Mouse (Mus musculus) erythroblast, embryonic 14.5 days (primary cell): Measurements from ENCODE around the gene Col25a1. TPM values are rescaled to one million over a fixed set of nuclear protein-coding genes. Genes with fewer than 3 reads are reported as not detected.

ENCODE experiments used
- H3K27me3 ChIP-seq: 2 replicates; pipeline ENCODE4 v1.6.1; 2012; ENCODE audit warnings: inconsistent platforms; ENCODE audit not compliant: control insufficient read depth
- H3K36me3 ChIP-seq: 2 replicates; pipeline ENCODE4 v1.6.1; 2012; ENCODE audit warnings: mild to moderate bottlenecking, inconsistent platforms; ENCODE audit not compliant: control insufficient read depth
- H3K4me1 ChIP-seq: 2 replicates; pipeline ENCODE4 v1.6.1; 2012; ENCODE audit warnings: inconsistent platforms; ENCODE audit not compliant: control insufficient read depth
- H3K4me3 ChIP-seq: replicated peaks from 2 replicates; pipeline ENCODE3; 2012; ENCODE audit warnings: moderate library complexity, mild to moderate bottlenecking, inconsistent platforms
- H3K9me3 ChIP-seq: 2 replicates; pipeline ENCODE4 v1.6.1; 2012; ENCODE audit warnings: low read length, inconsistent platforms, mixed read lengths; ENCODE audit not compliant: control insufficient read depth
- GATA1 ChIP-seq: IDR thresholded peaks from 2 replicates; pipeline ENCODE4 v1.6.1; 2012; ENCODE audit warnings: low read length, inconsistent platforms, mixed read lengths
- TAL1 ChIP-seq: IDR thresholded peaks from 3 replicates; pipeline ENCODE4 v1.6.1; 2012; ENCODE audit warnings: low read length, inconsistent platforms, mixed read lengths
- polyA plus RNA-seq: library from polyadenylated mRNA; stranded (reverse); fragments of >175 nt; gene quantifications from 2 replicates; pipeline ENCODE4 v1.2.3, GENCODE M21; 2012

Gene Col25a1
- 0.01 TPM in 1 of 2 replicates, not detected in the other for polyA plus RNA-seq

DNA sequence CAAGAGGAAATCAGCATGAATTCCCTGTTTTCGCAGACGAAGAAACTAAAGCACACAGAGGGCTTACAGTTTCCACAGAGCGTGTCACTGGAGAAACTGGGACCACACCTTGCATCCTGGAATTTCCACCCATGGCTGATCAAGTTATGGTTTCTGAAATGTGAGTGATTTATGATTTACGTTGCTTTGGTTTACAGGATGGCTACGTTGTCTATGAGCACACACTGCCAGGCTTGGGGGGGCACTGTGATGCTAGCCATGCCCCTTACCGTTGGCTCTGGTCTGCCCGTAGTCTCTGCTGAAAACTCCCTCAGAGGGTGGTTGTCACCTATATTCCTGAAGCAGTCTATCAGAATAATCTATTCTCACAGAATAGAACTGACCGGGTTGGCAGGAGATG lies at the start of gene Col25a1:
Gene Col25a1, plus strand, starts transcription at position 301 of the 400 bp plus-strand sequence.
- Histone ChIP-seq H3K4me3 (no peak within 1 kb of the TSS), H3K27me3 (no peaks in the 10 kb centered on the region), H3K36me3 (no peaks in the 10 kb centered on the region), H3K9me3 (no peaks in the 10 kb centered on the region), H3K4me1 (no peaks in the 10 kb centered on the region)
- no peak for TF ChIP-seq GATA1
- TF ChIP-seq TAL1 = no peak

DNA sequence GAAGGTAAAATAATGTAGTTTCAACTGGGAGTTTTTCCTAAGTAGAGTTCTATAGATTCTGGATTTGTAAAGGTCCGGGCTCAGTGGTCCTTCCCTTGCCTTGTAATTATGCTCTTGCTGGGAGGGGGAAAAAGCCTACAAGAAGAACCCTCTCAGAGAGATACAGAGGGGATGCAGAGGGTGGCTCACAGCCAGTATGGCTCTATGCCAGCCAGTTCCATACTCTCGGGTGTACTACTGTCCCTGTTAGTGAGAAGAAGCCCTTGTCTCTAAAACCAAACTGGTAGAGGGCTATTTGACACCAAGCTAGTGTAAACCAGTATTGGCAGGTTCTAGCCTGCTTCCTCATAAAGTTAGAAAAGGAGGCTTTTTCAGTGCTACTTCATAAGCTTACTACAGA lies 48.0 kb upstream of the Col25a1 start:
- H3K27me3 ChIP-seq = no peaks in the 10 kb centered on the region
- no peaks in the 10 kb centered on the region for H3K4me1 ChIP-seq
- H3K36me3 ChIP-seq = no peaks in the 10 kb centered on the region
- H3K9me3 ChIP-seq = no peaks in the 10 kb centered on the region
- TF ChIP-seq GATA1 = no peak
- TF ChIP-seq TAL1 = no peak
- no peak overlapping the region for H3K4me3 ChIP-seq

DNA sequence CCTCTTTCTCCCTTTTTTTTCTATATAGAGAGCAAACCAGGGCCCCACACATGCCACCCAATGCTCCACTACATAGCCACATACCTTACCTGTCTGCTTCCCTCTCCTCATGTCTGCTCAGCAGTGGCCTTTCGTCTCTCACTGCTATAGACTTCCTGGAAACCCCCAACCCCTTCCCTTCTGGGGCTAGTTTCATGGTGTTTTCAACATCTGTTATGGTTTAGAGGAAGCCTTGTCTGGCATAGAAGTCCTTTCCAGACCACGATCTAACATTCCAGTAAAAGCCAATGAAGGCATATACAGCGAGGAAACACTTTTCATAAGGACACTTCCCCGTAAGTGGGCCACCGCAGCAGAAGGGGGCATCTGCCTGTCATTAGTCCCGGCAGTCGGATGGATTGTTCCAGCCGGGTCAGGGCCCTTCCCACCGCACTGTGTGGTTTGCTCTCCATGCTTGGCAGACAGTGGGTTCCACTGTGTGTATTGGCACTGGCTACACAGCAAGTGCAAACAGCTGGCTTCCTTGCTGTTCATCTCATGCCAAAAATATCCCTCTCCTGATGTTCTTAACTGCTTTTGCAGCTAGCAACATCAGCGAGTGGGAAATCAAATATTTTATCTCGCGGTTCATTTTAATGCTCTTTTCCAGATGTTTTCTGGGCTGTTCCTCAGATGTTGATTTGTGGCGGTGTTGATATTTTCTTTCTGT lies 44.8 kb upstream of the Col25a1 start:
- TF ChIP-seq GATA1 = no peak
- TF ChIP-seq TAL1 = no peak
- 0 out of 2 replicates have a peak, but pooled peaks cover 2% of the 10 kb centered on the region for H3K27me3 ChIP-seq
- H3K9me3 ChIP-seq = no peaks in the 10 kb centered on the region
- H3K4me1 ChIP-seq = no peaks in the 10 kb centered on the region
- no peaks in the 10 kb centered on the region for H3K36me3 ChIP-seq
- H3K4me3 ChIP-seq = no peak overlapping the region

DNA sequence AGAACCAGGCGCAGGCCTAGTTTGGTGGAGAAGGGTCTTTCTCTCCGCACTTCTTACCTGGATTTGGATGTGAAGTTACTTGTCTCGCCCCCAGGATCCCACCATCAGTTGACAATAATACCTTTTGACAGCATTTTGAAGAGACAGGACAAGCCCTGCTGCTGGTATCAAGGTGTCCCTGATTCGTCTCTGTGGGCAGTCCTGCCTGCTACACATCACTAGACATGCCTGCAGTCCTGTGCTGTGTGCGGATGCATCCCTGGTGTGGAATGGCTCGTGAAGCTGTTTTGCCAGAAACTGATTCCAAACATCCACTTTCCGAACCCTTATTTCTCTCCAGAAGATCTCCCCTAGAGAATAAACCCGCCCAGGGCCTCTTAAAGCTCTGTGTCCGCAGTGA lies 43.8 kb upstream of the Col25a1 start:
- H3K4me1 ChIP-seq = no peaks in the 10 kb centered on the region
- H3K9me3 ChIP-seq = no peaks in the 10 kb centered on the region
- 0 out of 2 replicates have a peak, but pooled peaks cover 2% of the 10 kb centered on the region for H3K27me3 ChIP-seq
- TF ChIP-seq TAL1 (no peak), GATA1 (no peak)
- H3K36me3 ChIP-seq = no peaks in the 10 kb centered on the region
- H3K4me3 ChIP-seq = no peak overlapping the region

DNA sequence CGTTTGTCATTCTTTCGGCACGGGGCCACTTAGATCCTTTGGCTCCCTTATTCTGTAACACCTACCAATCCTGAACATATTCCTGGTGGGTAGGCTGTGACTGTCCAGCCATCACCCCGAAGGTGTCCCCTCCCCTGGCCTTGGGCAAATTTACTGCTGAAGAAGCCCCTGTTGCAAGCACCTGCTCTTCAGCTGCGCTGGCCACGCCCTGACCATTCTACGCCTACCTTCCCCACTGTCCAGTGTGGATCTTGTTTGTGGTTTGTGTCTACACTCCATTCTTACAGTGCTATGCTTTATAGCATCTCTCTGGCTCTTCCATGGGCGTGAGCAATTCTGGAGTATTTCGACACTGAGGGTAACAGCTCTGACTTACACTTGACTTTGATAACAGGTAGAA lies 42.6 kb upstream of the Col25a1 start:
- Histone ChIP-seq H3K9me3 (no peaks in the 10 kb centered on the region), H3K4me3 (no peak overlapping the region), H3K36me3 (no peaks in the 10 kb centered on the region), H3K4me1 (no peaks in the 10 kb centered on the region), H3K27me3 (0 out of 2 replicates have a peak, but pooled peaks cover 2% of the 10 kb centered on the region)
- TF ChIP-seq TAL1 (no peak), GATA1 (no peak)

DNA sequence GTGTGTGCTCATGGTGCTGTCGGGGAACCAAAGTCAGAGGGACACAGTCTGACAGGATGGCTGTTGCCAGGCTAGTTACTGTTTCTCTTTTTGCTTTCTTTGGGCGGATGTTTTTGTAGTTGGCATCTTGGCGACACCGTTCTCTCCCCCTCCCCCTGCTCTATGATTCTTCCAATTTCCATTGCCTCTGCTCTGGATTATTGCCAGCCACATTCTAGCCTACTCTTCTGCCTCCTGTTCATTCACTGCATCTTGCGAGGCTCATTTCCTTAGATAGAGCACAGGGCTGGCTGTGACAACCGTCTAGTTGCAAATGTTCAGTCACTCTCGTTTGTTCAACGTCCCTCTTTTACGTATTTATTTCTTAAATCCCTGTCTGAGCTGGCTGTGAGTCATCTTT lies 40.8 kb upstream of the Col25a1 start:
- Histone ChIP-seq H3K4me3 (no peak overlapping the region), H3K36me3 (no peaks in the 10 kb centered on the region), H3K4me1 (no peaks in the 10 kb centered on the region), H3K27me3 (0 out of 2 replicates have a peak, but pooled peaks cover 2% of the 10 kb centered on the region), H3K9me3 (no peaks in the 10 kb centered on the region)
- no peak for TF ChIP-seq GATA1
- TF ChIP-seq TAL1 = no peak

DNA sequence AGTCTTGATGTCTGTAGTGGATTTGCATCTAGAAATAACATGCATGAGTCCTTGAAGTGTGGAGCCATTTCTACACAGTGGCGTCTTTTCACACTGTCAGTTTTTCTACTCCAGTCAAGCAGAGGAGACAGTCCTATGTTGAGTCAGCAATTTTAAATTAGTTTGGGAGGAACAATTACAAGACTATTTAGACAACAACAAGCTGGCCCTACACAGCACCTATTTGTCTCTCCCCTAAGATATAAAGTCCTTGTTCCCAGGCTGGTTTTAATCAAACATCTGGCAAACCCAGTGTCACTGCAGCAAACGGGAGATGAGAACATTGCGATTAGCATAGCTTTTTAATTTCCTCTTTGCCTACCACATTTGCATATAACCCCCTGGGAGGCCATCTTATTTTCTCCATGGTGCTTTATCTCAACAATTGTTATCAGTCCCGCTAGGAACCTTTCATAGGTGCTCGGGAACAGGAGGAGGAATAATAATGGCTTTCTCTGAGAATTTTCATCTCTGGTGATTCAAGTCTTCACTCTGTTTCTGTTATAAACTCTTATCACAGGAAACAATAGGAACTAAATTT lies 37.1 kb upstream of the Col25a1 start:
- H3K9me3 ChIP-seq = no peaks in the 10 kb centered on the region
- TF ChIP-seq GATA1 = no peak
- no peak for TF ChIP-seq TAL1
- no peaks in the 10 kb centered on the region for H3K27me3 ChIP-seq
- H3K4me1 ChIP-seq = no peaks in the 10 kb centered on the region
- H3K36me3 ChIP-seq = no peaks in the 10 kb centered on the region
- H3K4me3 ChIP-seq = no peak overlapping the region

DNA sequence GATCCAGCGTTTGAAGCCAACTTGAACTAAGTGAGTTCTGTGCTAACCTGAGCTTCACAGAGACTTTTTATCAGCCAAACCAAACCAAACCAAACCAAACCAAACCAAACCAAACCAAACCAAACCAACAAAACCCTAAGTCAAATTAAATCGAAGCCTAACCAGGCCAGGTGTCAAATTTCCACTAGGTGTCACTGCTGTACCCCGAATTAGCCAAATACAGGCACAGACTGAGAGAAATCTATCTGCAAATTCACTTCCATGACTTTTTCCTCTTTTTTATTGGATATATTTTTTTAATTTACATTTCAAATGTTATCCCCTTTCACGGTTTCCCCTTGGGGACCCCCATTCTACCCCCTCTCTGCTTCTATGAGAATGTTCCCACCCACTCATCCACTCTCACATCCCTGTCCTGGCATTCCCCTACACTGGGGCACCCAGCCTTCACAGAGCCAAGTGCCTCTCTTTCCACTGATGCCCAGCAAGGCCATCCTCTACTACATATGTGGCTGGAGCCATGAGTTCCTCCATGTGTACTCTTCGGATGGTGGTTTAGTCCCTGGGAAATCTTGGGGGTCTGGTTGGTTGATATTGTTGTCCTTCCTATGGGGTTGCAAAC lies 36.0 kb upstream of the Col25a1 start:
- no peaks in the 10 kb centered on the region for H3K36me3 ChIP-seq
- no peaks in the 10 kb centered on the region for H3K9me3 ChIP-seq
- no peaks in the 10 kb centered on the region for H3K27me3 ChIP-seq
- TF ChIP-seq TAL1 (no peak), GATA1 (no peak)
- H3K4me3 ChIP-seq = no peak overlapping the region
- no peaks in the 10 kb centered on the region for H3K4me1 ChIP-seq

DNA sequence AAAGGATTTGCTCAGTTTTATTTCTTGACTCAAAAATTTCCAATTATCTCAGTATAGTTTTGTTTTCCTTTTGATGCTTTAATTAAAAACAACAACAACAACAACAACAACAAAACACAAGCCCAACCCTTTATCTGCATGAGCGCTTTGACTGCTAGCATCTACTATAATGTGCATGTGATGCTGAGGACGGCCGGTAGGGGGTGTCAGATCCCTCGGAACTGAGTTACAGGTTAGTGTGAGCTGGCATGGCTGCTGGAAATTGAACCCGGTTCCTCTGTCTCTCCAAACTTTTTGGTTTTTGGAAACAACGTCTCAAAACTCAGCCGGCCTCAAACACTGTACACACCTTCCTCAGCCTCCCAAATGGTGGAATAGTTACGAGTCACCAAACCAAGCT lies 27.8 kb upstream of the Col25a1 start:
- no peaks in the 10 kb centered on the region for H3K9me3 ChIP-seq
- H3K36me3 ChIP-seq = no peaks in the 10 kb centered on the region
- TF ChIP-seq TAL1 = no peak
- TF ChIP-seq GATA1 = no peak
- H3K4me1 ChIP-seq = no peaks in the 10 kb centered on the region
- no peak overlapping the region for H3K4me3 ChIP-seq
- H3K27me3 ChIP-seq = no peaks in the 10 kb centered on the region

DNA sequence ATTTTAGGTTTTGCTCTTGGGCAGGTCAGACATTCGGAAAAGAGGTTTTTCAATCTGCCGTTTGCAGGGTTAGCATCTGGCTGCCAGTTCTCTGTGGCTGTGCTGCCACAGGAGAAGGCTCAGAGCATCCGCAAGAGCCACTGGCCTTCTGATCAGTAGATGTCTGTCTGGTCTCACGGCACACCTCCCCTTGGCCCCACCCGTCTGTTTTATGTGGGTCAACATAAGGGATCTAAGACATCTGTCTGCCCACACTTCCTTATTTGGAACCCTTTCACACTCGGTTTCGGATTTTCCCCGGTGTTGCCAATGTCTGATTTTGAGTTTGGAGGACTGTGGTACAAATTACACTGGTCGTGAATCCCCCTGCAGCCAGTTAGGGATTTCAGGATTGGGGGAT lies 26.8 kb upstream of the Col25a1 start:
- H3K9me3 ChIP-seq = no peaks in the 10 kb centered on the region
- TF ChIP-seq TAL1 = no peak
- TF ChIP-seq GATA1 = no peak

More for the DNA sequence above, 26.8 kb upstream of the Col25a1 start:
- Histone ChIP-seq H3K4me3 (no peak overlapping the region), H3K4me1 (no peaks in the 10 kb centered on the region), H3K36me3 (no peaks in the 10 kb centered on the region), H3K27me3 (no peaks in the 10 kb centered on the region)
